Mouse (Mus musculus): ENCODE data around the gene Spef2.
A peak's percentile ranks its signal among the peaks of the same experiment; 100 is the strongest.

DNA sequence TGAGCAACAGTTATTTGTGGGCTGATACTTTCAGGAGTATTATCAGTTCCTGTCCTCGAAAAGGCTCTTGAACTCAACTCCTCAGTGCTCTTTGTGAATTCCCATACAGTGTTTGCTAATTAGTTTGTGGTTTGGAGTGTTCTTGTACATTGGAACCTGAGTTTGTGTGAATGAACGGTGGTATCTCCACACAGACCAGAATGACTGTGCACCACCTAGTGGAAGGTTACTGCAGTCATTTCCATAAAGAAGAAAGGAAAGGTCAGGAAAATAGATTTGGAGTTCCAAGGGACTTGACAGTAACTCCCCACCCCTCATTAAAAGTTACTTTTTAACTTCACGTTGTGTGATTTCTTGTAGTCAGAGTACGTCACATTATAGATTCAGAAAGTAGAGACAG, 140.5 kb downstream of the Spef2 start:
- TF ChIP-seq POLR2A (IDR thresholded peaks at IDR 0.05; ENCODE audit: extremely low read depth, insufficient read depth, low read length) = no peak
- peak; percentile 34 for TF ChIP-seq CTCF (IDR thresholded peaks at IDR 0.05; ENCODE audit: low read depth, low read length)
